Mouse (Mus musculus) CH12.LX (cell line): Measurements from ENCODE around the gene Gm20458.

Experiments
- CHD2 ChIP-seq: IDR thresholded peaks from 2 replicates; pipeline ENCODE4 v1.6.1; 2011; ENCODE audit warnings: low read length, improper control_type of control experiment
- CTCF ChIP-seq, 2 experiments: IDR thresholded peaks in 1 of 2; conservative IDR thresholded peaks in 1 of 2; 2 replicates each; pipeline ENCODE4 v1.5.1; 2011 to 2012; ENCODE audit warnings: low read depth in 2 of 2, low read length in 2 of 2, improper control_type of control experiment in 1 of 2, inconsistent platforms in 1 of 2, mild to moderate bottlenecking in 1 of 2, moderate library complexity in 1 of 2
- E2F4 ChIP-seq: IDR thresholded peaks from 2 replicates; pipeline ENCODE4 v1.6.1; 2011; ENCODE audit warnings: low read depth, low read length, improper control_type of control experiment; ENCODE audit not compliant: insufficient replicate concordance
- NELFE ChIP-seq: IDR thresholded peaks from 2 replicates; pipeline ENCODE4 v1.6.1; 2011; ENCODE audit warnings: low read depth, low read length, improper control_type of control experiment
- POLR2A ChIP-seq: IDR thresholded peaks from 2 replicates; pipeline ENCODE4 v1.6.1; 2011; ENCODE audit warnings: low read depth, mild to moderate bottlenecking, improper control_type of control experiment, low read length
- TCF12 ChIP-seq: IDR thresholded peaks from 2 replicates; pipeline ENCODE4 v1.6.1; 2014; ENCODE audit warnings: low read depth, mild to moderate bottlenecking, inconsistent platforms, low read length, improper control_type of control experiment

GRCm38 (mm10) chr2:164465161-164465560 lies 4.4 kb downstream of the Gm20458 start:
- no peak for TF ChIP-seq CTCF (conservative IDR thresholded peaks at IDR 0.05 in 1 of 2, IDR thresholded peaks at IDR 0.05 in 1 of 2; ENCODE audit: low read depth in 2 of 2, low read length in 2 of 2)
- no peak for TF ChIP-seq NELFE
- TF ChIP-seq E2F4: no peak
- TF ChIP-seq TCF12: no peak
- no peak; the same call in 1 of the 2 replicates for TF ChIP-seq POLR2A
- no peak for TF ChIP-seq CHD2
